Mouse (Mus musculus): Measurements from ENCODE around the gene Itch. TPM values are rescaled to one million over a fixed set of nuclear protein-coding genes. Genes with fewer than 3 reads are reported as not detected.

Gene Itch
- total RNA-seq, 1 experiment from 2014 or later: 53.0 TPM

Other genes with a start within 250 kb of the Itch start
- gene Eif2s2, start 240.6 kb upstream of the Itch start, total RNA-seq (2021): 107 and 151 TPM in 2 replicates
- gene Gm14226, start 115.2 kb upstream of the Itch start, total RNA-seq (2021): 13.0 and 13.4 TPM in 2 replicates
- gene Ahcy, start 59.0 kb upstream of the Itch start, total RNA-seq (2021): 42.0 and 52.2 TPM in 2 replicates
- 391 and 422 TPM in 2 replicates for gene Dynlrb1, start 103.0 kb downstream of the Itch start, total RNA-seq (2021)
- gene Map1lc3a, start 142.8 kb downstream of the Itch start, total RNA-seq (2021): 818 and 895 TPM in 2 replicates
- 40.9 and 46.2 TPM in 2 replicates for gene Pigu, start 223.9 kb downstream of the Itch start, total RNA-seq (2021)
- gene Trp53inp2, start 247.6 kb downstream of the Itch start, total RNA-seq (2021): 322 and 410 TPM in 2 replicates

All from adrenal gland, postnatal 25 days (tissue).